Mouse (Mus musculus): ENCODE measurements around the gene Gm13178. TPM values are rescaled to one million over a fixed set of nuclear protein-coding genes. Genes with fewer than 3 reads are reported as not detected.

Gm13178 gene
- total RNA-seq (2021) = not detected
- long read RNA-seq, experiment 1 = 0 reads
- long read RNA-seq, experiment 2 = 0 reads

DNA sequence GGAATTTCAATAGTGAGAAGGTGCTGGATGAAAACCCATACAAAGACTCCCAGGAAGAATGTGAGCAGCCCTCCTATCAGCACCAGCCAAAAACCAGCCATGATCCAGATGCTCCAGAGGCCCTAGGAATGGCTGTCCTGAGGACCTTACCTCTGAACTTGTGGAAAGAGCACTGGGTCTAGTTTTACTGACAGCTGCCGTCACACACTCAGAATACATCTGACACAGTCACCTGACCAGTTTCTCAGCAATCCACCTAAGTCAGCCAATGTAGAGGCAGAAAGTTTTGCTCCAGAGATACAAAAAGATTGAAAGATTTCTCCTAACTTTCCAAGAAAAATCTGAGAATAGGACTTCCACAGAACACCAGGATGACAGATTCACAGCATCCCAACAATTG is at the start of gene Gm13178:
Gene Gm13178 (minus strand): TSS at position 101 of the 400 bp plus-strand sequence.
- Histone ChIP-seq H3K4me3 (no peak within 1 kb of the TSS), H3K27ac (no peak within 1 kb of the TSS)
- intact Hi-C loops (cut with DNase I) = no loop called here
- DNase-seq = no peak
- TF ChIP-seq CTCF (IDR thresholded peaks at IDR 0.05) = no peak

DNA sequence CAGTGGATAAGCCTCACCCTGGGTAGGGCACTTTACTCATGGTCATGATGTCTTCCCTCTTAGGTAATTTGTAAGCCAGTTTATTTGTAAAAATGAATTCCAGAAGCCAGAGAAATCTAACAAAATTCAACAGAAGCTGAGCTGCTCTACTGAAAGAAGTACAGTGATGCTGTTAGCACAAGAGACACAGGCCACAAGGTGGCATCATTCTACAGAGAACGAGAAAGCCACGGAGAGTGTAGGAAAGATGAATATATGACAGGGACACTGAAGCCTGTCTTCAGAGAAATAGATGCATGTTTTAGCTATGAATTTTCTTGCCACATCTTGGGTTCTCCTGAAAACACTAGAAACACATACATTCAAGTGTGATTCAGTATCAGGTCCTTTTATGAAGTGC is 44.5 kb upstream of the Gm13178 start:
- no peak for DNase-seq
- peak; percentile 71 for TF ChIP-seq CTCF (IDR thresholded peaks at IDR 0.05)
- Histone ChIP-seq H3K4me3 (no peak overlapping the region), H3K27ac (no peak overlapping the region)
- intact Hi-C loops (cut with DNase I) = loop anchor here (10.0 kb wide), 2 partner anchors 109 to 359 kb away; no protein-coding TSS in a partner anchor

DNA sequence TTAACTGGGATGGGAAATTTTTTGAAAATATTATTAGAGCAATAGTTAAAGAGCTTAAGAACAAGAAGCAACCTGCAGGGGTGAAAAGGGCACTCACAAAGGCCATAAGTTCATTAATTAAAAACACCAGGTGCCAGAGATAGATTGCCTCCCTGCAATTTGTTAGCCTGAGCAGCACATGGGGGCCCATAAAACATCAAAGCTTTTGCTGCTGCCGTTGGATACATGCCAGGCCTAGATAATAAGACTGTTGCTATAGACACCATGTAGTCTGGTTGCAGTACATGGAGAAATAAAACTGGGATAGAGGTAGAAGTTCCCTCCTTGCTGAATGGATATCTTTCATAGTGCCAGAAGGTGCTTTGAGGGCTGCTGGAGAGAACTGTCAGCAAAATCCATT is 27.9 kb upstream of the Gm13178 start:
- Histone ChIP-seq H3K4me3 (no peak overlapping the region), H3K27ac (no peak overlapping the region)
- TF ChIP-seq CTCF (IDR thresholded peaks at IDR 0.05) = no peak
- no peak for DNase-seq
- intact Hi-C loops (cut with DNase I) = no loop called here

DNA sequence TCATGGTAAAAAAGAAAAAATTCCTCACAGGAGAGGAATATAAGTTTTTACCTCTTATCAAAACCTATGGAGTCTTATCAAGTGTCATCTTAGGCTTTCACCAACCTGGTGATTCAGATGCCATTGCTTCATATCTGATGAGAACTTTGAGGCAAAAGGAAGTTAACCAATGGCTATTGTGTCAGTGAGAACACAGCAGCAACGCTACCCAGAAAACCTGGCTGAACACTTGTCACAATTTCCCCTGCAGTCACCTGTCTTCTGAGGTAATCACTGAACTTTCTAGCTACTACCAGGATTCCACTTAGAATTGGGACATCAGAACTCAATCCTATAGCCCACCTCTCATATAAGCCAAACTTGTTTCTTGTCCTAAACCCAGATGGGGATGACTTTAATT is 1.5 kb downstream of the Gm13178 start:
- no peak for DNase-seq
- intact Hi-C loops (cut with DNase I) = no loop called here
- H3K27ac ChIP-seq = no peak overlapping the region
- TF ChIP-seq CTCF (IDR thresholded peaks at IDR 0.05) = no peak
- H3K4me3 ChIP-seq = no peak overlapping the region

DNA sequence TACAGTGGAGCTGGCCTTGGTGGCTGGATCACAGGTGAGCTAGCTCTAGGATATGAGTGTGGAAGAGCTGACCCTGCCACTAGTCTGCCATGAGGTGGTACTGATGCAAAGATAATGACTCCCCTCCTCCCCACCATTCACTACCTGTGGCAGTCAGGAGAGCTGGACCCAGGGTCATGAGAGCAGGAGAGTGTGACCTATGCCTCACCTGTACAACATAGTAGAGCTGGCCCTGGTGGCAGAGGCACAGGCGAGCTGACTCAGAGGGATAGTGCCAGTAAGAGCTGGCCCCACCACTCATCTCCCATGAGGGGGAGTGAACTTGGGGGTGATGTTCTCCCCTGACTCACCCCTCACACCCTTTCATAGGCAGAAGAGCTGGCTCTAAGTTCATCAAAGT is 2.9 kb downstream of the Gm13178 start:
- TF ChIP-seq CTCF (IDR thresholded peaks at IDR 0.05) = no peak
- Histone ChIP-seq H3K27ac (no peak overlapping the region), H3K4me3 (no peak overlapping the region)
- intact Hi-C loops (cut with DNase I) = no loop called here
- no peak for DNase-seq

DNA sequence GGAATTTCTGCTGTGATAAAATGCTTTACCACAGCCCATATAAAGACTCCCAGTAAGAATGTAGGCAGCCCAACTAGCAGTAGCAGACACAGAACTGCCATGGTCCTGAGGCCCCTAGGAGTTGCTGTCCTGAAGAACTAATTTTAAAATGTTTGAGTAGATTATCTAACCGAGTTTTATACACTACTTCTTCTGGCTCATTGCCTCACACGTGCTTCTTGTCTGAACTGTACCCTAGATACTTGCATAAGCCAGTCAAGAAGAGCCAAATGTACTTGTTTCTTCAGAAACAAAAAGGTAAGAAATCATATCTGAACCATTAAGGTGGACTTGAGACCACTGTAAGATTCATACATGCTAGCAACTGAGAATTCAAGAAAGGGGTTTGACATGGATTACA is 34.9 kb downstream of the Gm13178 start, which contains the start of gene Gm436:
Gene Gm436 (minus strand): TSS at position 101 of the 400 bp plus-strand sequence.
- TF ChIP-seq CTCF (IDR thresholded peaks at IDR 0.05) = no peak
- Histone ChIP-seq H3K27ac (no peak within 1 kb of the TSS), H3K4me3 (no peak within 1 kb of the TSS)
- intact Hi-C loops (cut with DNase I) = no loop called here
- no peak for DNase-seq

Other genes starting within 250 kb of the Gm13178 start
- not detected for gene 9430007A20Rik, start 201.6 kb downstream of the Gm13178 start, total RNA-seq (2021)
- not detected for gene Gm13124, start 156.3 kb downstream of the Gm13178 start, total RNA-seq (2021)
- not detected for gene Aadacl4, start 107.7 kb downstream of the Gm13178 start, total RNA-seq (2021)
- gene Gm436, start 35.0 kb downstream of the Gm13178 start, total RNA-seq (2021) = not detected
- not detected for gene Gm438, start 65.2 kb upstream of the Gm13178 start, total RNA-seq (2021)
- 10 to 100 TPM; 59.5 to 63.7 TPM for gene Dhrs3, start 171.4 kb upstream of the Gm13178 start, total RNA-seq (2021)

All from gastrocnemius, adult 2 months (tissue).